Mouse (Mus musculus) intestine, postnatal 0 days (tissue): ENCODE measurements at regions not wholly inside any gene's neighbourhood (a gene's known extent, or its start where the extent isn't known, plus 50 kb on each side); places are given as distances from the start of the nearest gene placed in this dataset.

Source experiments
- ATAC-seq: fragments of 200-750 bp; cut with Nextera tagmentation; 2 replicates; pipeline ENCODE4 v1.8.0; 2017; ENCODE audit warnings: mild to moderate bottlenecking, moderate TSS enrichment, moderate library complexity
- H3K27ac ChIP-seq: fragments of 300-500 bp; sonication (generic); 2 replicates; pipeline ENCODE4 v1.5.1; 2014; ENCODE audit warnings: mild to moderate bottlenecking, low read depth, low read length, moderate library complexity
- H3K27me3 ChIP-seq: fragments of 300-500 bp; sonication (generic); replicated peaks from 2 replicates; pipeline ENCODE4 v1.6.1; 2014; ENCODE audit warnings: low read length, mixed read lengths; ENCODE audit not compliant: control insufficient read depth, insufficient read depth
- H3K36me3 ChIP-seq: fragments of 300-500 bp; sonication (generic); 2 replicates; pipeline ENCODE4 v1.6.1; 2014; ENCODE audit warnings: mild to moderate bottlenecking, moderate library complexity; ENCODE audit not compliant: control insufficient read depth, insufficient read depth
- H3K4me1 ChIP-seq: fragments of 300-500 bp; sonication (generic); replicated peaks from 2 replicates; pipeline ENCODE4 v1.6.1; 2014; ENCODE audit warnings: antibody characterized with exemption, low read length, mixed read lengths; ENCODE audit not compliant: control insufficient read depth, insufficient read depth
- H3K4me2 ChIP-seq: fragments of 300-500 bp; sonication (generic); replicated peaks from 2 replicates; pipeline ENCODE4 v1.6.1; 2014; ENCODE audit warnings: low read depth, mild to moderate bottlenecking, moderate library complexity
- H3K4me3 ChIP-seq: fragments of 300-500 bp; sonication (generic); 2 replicates; pipeline ENCODE4 v1.5.1; 2014; ENCODE audit warnings: low read depth, low read length
- H3K9ac ChIP-seq: fragments of 300-500 bp; sonication (generic); 2 replicates; pipeline ENCODE4 v1.6.1; 2014; ENCODE audit warnings: mild to moderate bottlenecking, low read depth, low read length
- H3K9me3 ChIP-seq: fragments of 300-500 bp; sonication (generic); 2 replicates; pipeline ENCODE4 v1.6.1; 2016; ENCODE audit warnings: mixed run types; ENCODE audit not compliant: control insufficient read depth
- CTCF ChIP-seq: sonication (generic); IDR thresholded peaks from 2 replicates; pipeline ENCODE4 v1.5.1; 2016; ENCODE audit warnings: low read depth, mild to moderate bottlenecking, control low read depth, antibody characterized with exemption, moderate library complexity
- WGBS: fragments of 180-500 bp; shearing (Covaris S2); extraction: QIAGEN DNeasy Blood & Tissue Kit; methylation state at CpG from one replicate; pipeline ENCODE4 v1.1.7; 2014; 5-methylcytosine and 5-hydroxymethylcytosine counted together

DNA sequence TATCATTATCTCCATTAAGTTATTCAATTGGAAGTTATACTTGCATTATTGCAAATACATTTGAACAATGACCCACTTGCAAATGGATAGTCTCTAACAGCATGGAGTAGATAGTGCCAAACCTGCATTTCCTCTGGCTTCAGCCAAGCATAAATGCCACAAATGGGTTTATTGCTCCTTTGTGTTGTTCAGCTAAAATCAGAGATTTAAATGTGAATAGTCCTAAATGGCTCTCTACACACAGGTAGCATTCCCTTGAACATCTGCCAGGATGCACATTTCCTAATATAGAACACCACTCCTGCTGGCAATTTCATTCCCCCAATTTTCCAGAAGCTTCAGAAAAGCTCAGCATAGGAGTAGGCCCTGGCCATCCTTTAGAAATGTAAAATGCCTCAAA is 210.6 kb downstream of the Adgra3 start:
- Histone ChIP-seq H3K27me3 (no peaks in the 10 kb centered on the region), H3K27ac (no peak overlapping the region)

DNA sequence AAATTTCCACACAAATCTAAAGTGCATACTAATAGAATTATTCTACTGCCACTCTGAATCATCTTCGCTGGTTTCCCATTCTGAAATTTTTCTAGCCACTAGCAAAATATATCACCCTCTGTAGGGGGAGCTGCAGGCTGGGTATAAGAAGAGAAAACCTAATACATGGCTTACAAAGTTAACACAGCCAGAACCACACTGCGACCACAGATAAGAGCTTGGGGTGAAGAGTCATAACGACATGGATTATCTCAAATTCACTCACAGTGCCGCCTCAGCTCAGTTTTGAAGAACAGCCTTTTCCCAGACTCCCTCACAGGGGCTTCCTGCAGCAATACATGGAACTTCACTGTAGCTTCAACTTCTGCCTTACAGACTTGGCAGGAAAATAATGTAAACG is 240.0 kb downstream of the Adgra3 start:
- H3K4me2 ChIP-seq: no peak overlapping the region
- TF ChIP-seq CTCF: no peak
- H3K4me1 ChIP-seq: no peaks in the 10 kb centered on the region
- H3K9me3 ChIP-seq: no peaks in the 10 kb centered on the region
- H3K27ac ChIP-seq: no peak overlapping the region
- 72% methylated on average over 5 of the region's 5 CpGs for WGBS
- no peak overlapping the region for H3K4me3 ChIP-seq
- H3K36me3 ChIP-seq: no peaks in the 10 kb centered on the region
- H3K27me3 ChIP-seq: no peaks in the 10 kb centered on the region
- no peak overlapping the region for H3K9ac ChIP-seq
- ATAC-seq: no peak

More for the DNA sequence above, 210.6 kb downstream of the Adgra3 start:
- Histone ChIP-seq H3K9me3 (no peaks in the 10 kb centered on the region), H3K9ac (no peak overlapping the region), H3K4me3 (no peak overlapping the region), H3K36me3 (no peaks in the 10 kb centered on the region), H3K4me2 (no peak overlapping the region), H3K4me1 (no peaks in the 10 kb centered on the region)
- TF ChIP-seq CTCF: no peak
- no peak for ATAC-seq

DNA sequence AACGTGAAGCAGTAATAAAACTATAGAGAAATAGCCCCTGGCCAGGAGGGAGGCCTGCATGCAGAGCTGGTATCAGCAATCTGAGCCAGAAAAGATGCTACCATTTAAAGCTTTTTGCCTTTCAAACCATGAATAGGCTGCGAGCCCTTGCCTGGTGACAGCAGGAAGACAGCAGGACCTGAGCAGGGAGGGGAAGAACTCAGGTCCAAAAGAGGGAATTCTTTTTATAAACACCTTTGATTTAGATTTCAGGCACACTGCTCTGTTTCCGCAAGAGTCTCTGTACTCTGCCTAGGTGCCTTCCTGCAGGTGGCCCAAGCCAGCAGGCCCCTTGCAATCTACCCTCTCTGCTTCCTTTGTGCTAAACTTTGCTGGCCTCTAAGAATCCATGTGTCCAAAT is 242.1 kb downstream of the Adgra3 start:
- no peak overlapping the region for H3K4me2 ChIP-seq
- 76% methylated on average over 3 of the region's 3 CpGs for WGBS
- H3K9ac ChIP-seq: no peak overlapping the region
- no peaks in the 10 kb centered on the region for H3K9me3 ChIP-seq
- ATAC-seq: no peak
- H3K27ac ChIP-seq: no peak overlapping the region
- H3K36me3 ChIP-seq: no peaks in the 10 kb centered on the region
- no peaks in the 10 kb centered on the region for H3K4me1 ChIP-seq
- H3K4me3 ChIP-seq: no peak overlapping the region
- no peaks in the 10 kb centered on the region for H3K27me3 ChIP-seq
- no peak for TF ChIP-seq CTCF

DNA sequence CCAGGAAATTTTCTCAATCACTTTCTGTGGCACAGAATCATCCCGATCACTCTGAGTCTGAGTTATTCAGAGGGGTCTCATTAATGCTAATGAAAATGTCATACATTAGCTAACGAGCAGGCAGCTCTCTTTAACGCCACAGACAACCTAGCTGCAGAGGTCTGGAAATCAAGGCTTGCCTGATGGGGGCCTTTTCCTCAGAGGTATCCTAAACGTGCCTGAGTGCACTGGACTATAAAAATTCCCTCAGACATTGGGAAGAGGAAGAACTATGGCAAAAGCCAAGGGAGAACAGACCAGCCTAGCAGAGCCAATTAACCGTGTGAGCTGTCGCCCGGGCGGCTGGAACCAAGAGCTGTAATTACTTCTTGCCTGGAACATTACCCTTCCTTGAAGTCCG is 245.5 kb downstream of the Adgra3 start:
- WGBS: 73% methylated on average over 9 of the region's 9 CpGs
- Histone ChIP-seq H3K27ac (no peak overlapping the region), H3K4me2 (no peak overlapping the region), H3K36me3 (no peaks in the 10 kb centered on the region), H3K4me1 (no peaks in the 10 kb centered on the region), H3K27me3 (no peaks in the 10 kb centered on the region), H3K9me3 (no peaks in the 10 kb centered on the region), H3K4me3 (no peak overlapping the region), H3K9ac (no peak overlapping the region)
- TF ChIP-seq CTCF: no peak
- ATAC-seq: no peak

DNA sequence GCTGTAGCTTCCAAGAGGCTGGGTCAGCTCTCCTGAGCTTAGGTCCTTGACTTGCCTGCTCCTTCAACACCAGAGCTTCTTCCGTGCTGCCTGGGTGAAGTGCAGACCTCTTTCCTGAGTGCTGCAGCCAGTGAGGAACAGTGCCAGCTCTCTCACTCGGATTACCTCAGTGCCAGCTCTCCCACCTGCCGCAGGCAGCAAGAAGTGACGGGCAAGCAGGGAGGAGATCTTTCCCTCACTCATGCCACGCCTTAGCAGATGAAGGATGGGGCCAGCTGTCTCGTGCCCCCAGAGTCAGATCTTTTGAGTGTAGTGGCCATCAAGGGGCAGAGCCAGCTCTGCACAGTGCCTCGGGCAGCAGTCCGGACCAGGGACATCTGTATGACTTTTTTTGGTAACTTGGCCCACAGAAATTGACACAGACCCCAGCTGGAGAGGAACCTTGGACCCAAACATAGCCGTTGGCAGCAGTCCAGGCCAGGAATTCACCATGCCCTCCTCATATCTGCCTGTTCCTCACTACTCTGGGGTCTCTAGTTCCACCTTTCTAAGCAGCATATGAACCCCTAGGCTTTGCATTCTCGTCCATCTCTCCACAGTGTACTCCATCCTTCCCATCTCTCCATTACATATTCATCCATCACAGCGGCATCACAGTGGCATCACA is 263.9 kb upstream of the Kcnip4 start:
- no peaks in the 10 kb centered on the region for H3K27me3 ChIP-seq
- H3K4me1 ChIP-seq: no peaks in the 10 kb centered on the region
- no peak overlapping the region for H3K27ac ChIP-seq
- no peak overlapping the region for H3K4me2 ChIP-seq
- no peak overlapping the region for H3K4me3 ChIP-seq
- no peaks in the 10 kb centered on the region for H3K9me3 ChIP-seq
- WGBS: 72% methylated on average over 11 of the region's 11 CpGs
- TF ChIP-seq CTCF: no peak
- H3K9ac ChIP-seq: no peak overlapping the region
- ATAC-seq: no peak
- no peaks in the 10 kb centered on the region for H3K36me3 ChIP-seq

DNA sequence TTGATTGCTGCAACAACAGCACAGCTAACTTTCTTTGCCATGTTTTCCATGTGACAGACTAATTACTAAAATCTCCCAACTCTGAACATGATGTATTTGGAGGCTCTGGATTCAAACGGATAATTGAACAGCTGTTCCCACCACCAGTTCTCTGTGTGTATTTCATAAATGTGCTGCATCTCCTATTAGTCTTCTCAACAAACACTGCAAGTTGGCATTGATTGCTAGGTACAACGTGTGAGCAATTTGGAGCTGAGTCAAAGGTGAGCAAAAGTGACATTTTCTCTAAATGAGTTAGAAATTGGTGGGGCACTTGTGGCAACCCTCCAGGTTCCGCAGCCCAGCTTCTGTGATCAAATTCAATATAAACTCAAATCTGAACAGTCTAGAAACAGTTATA is 259.0 kb upstream of the Kcnip4 start:
- H3K9ac ChIP-seq: no peak overlapping the region
- ATAC-seq: no peak
- H3K27me3 ChIP-seq: no peaks in the 10 kb centered on the region
- H3K27ac ChIP-seq: no peak overlapping the region
- H3K36me3 ChIP-seq: no peaks in the 10 kb centered on the region
- 69% methylated on average over 3 of the region's 3 CpGs for WGBS
- H3K4me1 ChIP-seq: no peaks in the 10 kb centered on the region
- TF ChIP-seq CTCF: no peak
- no peak overlapping the region for H3K4me3 ChIP-seq
- no peak overlapping the region for H3K4me2 ChIP-seq
- no peaks in the 10 kb centered on the region for H3K9me3 ChIP-seq

DNA sequence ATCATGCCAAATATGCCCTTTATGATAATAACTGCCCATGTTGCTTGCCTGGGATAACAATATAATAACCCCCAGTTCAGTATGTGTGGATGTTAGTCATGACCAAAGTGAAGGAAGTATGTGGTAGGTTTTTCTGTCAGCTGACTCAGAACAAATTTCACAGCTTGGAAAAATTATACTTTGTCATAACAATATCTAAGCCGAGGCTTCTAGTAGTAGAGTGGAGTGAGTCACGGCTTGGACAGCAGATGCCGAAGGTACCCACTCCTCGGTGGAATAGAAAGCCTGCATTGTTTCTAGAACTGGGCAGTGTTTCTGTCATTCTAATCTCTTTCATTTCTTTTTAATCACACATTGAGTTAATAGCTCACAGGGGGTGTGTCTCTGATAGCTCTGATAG is 236.3 kb upstream of the Kcnip4 start:
- no peak for TF ChIP-seq CTCF
- H3K4me3 ChIP-seq: no peak overlapping the region
- no peak overlapping the region for H3K27ac ChIP-seq
- no peak overlapping the region for H3K9ac ChIP-seq
- H3K9me3 ChIP-seq: no peaks in the 10 kb centered on the region
- H3K4me1 ChIP-seq: no peaks in the 10 kb centered on the region
- WGBS: 55% methylated on average over 4 of the region's 4 CpGs
- H3K36me3 ChIP-seq: no peaks in the 10 kb centered on the region
- H3K4me2 ChIP-seq: no peak overlapping the region
- H3K27me3 ChIP-seq: no peaks in the 10 kb centered on the region
- no peak for ATAC-seq
